Mouse (Mus musculus) neural tube, embryonic 13.5 days (tissue): ENCODE measurements around the gene Twsg1. TPM values are rescaled to one million over a fixed set of nuclear protein-coding genes. Genes with fewer than 3 reads are reported as not detected.

ENCODE experiments used
- ATAC-seq: fragments of 200-750 bp; cut with Nextera tagmentation; 2 replicates; pipeline ENCODE4 v1.8.0; 2017; ENCODE audit warnings: low read depth, mild to moderate bottlenecking, moderate TSS enrichment, moderate library complexity
- H3K27ac ChIP-seq: fragments of 300-500 bp; sonication (generic); replicated peaks from 2 replicates; pipeline ENCODE4 v1.5.1; 2015; ENCODE audit warnings: moderate library complexity, mild to moderate bottlenecking, inconsistent platforms
- H3K27me3 ChIP-seq: fragments of 300-500 bp; sonication (generic); 2 replicates; pipeline ENCODE4 v1.6.1; 2015; ENCODE audit warnings: mild to moderate bottlenecking, inconsistent platforms
- H3K36me3 ChIP-seq: fragments of 300-500 bp; sonication (generic); 2 replicates; pipeline ENCODE4 v1.6.1; 2015; ENCODE audit warnings: mild to moderate bottlenecking, inconsistent platforms
- H3K4me1 ChIP-seq: fragments of 300-500 bp; sonication (generic); replicated peaks from 2 replicates; pipeline ENCODE4 v1.6.1; 2015; ENCODE audit warnings: inconsistent platforms
- H3K4me2 ChIP-seq: fragments of 300-500 bp; sonication (generic); 2 replicates; pipeline ENCODE4 v1.6.1; 2015; ENCODE audit warnings: inconsistent platforms, mild to moderate bottlenecking, moderate library complexity
- H3K4me3 ChIP-seq: fragments of 300-500 bp; sonication (generic); 2 replicates; pipeline ENCODE4 v1.5.1; 2015; ENCODE audit warnings: mild to moderate bottlenecking, inconsistent platforms
- H3K9ac ChIP-seq: fragments of 300-500 bp; sonication (generic); 2 replicates; pipeline ENCODE4 v1.6.1; 2015; ENCODE audit warnings: moderate library complexity, mild to moderate bottlenecking, inconsistent platforms
- H3K9me3 ChIP-seq: fragments of 300-500 bp; sonication (generic); 2 replicates; pipeline ENCODE4 v1.6.1; 2016; ENCODE audit warnings: inconsistent platforms
- WGBS: fragments of 180-500 bp; shearing (Covaris S2); methylation state at CpG from one replicate; pipeline ENCODE4 v1.1.7; 2015; 5-methylcytosine and 5-hydroxymethylcytosine counted together
- polyA plus RNA-seq: library from polyadenylated mRNA; unstranded; fragments of >200 nt; fragmentation: Nextera tagmentation; extraction: Ambion mirVana; gene quantifications from 2 replicates; pipeline ENCODE4 v1.2.1, GENCODE M21; 2015

Gene Twsg1
- polyA plus RNA-seq, 1 experiment from 2014 or later, result 56.9 TPM

DNA sequence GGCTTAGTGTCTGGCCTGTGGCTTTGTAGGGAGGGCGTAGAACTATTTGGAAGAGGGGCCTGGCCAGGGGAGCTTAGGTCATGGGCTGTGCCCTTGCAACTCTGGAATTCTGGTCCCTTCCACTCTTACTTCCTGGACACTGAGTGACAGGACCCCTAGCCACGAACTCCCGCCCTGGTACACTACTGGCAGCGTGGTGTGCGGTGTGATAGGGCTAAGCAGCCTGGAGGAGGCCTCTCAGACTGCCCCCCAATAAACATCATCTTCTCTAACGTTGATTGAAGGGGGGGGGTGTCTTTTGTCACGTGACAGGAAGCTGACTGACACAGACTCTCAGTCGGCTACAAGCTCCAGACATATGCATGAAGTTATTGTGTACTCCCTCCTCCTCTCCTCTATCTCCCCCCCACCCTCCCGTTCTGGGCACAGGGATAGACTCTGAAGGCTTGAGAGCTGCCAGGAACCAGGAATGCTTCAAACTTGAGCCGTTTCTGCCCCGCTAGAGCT is 44.1 kb downstream of the Twsg1 start:
- WGBS, result 69% methylated on average over 11 of the region's 11 CpGs
- no peak for ATAC-seq

DNA sequence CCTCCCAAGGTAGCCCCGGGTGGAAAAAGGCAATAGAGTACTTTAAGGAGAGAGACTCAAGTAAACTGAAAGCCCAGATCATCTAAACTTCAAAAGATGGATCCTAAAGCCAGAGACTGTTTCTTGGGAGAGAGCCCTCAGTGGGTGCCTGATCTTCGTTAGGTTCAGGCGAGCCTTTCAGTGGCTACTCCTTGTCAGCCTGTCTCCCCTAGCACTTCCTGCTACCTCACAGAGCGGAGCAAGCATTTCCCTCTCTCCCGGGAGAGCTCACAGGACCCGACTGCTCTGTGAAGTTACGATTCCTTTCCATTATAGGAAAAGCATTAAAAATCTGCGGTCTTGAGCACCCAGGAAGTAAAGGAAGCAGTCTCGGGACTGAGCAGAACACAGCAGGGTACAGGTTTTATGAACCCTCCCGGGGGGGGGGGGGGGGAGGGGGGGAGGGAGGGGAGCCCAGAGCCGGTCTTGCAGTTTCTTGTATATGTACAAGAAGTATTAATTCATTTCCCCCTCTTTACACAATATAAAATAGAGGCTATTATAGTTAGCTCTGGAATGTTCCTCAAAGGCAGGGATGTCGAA is 44.6 kb downstream of the Twsg1 start:
- no peak overlapping the region for H3K4me3 ChIP-seq
- no peaks in the 10 kb centered on the region for H3K27me3 ChIP-seq
- H3K36me3 ChIP-seq, result 0 out of 2 replicates have a peak, but pooled peaks cover 11% of the 10 kb centered on the region
- H3K9me3 ChIP-seq, result no peaks in the 10 kb centered on the region
- 43% methylated on average over 12 of the region's 12 CpGs for WGBS
- no peak for ATAC-seq
- no peak overlapping the region; the same call in 1 of the 2 replicates for H3K4me2 ChIP-seq
- no peak overlapping the region for H3K27ac ChIP-seq
- H3K9ac ChIP-seq, result no peak overlapping the region
- H3K4me1 ChIP-seq, result no peaks in the 10 kb centered on the region

More for the DNA sequence above, 44.1 kb downstream of the Twsg1 start:
- Histone ChIP-seq H3K4me3 (no peak overlapping the region), H3K4me1 (no peaks in the 10 kb centered on the region), H3K27me3 (no peaks in the 10 kb centered on the region), H3K4me2 (no peak overlapping the region; the same call in 1 of the 2 replicates), H3K9ac (no peak overlapping the region), H3K36me3 (0 out of 2 replicates have a peak, but pooled peaks cover 11% of the 10 kb centered on the region), H3K27ac (no peak overlapping the region), H3K9me3 (no peaks in the 10 kb centered on the region)

DNA sequence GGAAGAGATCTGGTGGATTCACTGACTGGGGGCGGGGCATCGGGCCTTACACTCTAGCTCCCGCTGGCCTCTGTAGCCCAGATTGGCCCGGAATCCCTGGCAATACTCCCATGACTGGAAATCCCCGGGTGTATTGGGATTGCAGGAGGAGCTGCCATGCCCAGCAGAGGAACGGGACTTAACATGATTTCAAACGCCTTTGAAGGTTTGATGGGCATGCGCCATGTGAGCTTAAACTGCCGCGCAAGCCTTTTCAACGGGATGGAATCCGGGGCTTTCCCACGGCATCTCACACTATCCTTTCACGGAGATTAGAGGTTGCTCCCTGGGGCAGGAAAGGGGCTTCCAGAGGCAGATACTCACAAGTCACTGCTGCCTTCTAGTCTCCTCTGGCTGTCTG is 45.8 kb downstream of the Twsg1 start:
- H3K9me3 ChIP-seq, result no peaks in the 10 kb centered on the region
- no peaks in the 10 kb centered on the region for H3K4me1 ChIP-seq
- no peak overlapping the region for H3K4me3 ChIP-seq
- ATAC-seq, result no peak
- 84% methylated on average over 14 of the region's 14 CpGs for WGBS
- no peak overlapping the region for H3K9ac ChIP-seq
- no peak overlapping the region for H3K4me2 ChIP-seq
- H3K27ac ChIP-seq, result no peak overlapping the region
- no peaks in the 10 kb centered on the region for H3K27me3 ChIP-seq
- 0 out of 2 replicates have a peak, but pooled peaks cover 11% of the 10 kb centered on the region for H3K36me3 ChIP-seq

DNA sequence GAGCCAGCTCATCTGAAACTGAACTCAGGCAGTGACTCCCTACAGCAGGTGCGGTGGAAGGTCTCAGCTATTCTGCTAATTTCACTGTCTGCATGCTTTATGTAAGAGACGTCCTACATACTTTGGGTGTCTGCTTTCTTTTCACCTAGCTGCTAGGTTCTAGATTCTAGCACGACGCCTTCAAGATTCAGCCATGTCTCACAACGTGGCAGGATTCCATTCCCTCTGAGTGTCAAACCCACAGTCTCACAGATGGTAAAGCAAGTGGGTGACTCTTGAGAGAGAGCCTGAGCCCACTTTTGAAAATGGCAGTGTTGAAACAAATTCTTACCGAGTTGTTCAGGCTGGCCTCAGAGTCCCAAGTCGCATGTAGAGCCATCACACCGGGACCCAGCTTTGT is 47.2 kb downstream of the Twsg1 start:
- no peak overlapping the region for H3K4me2 ChIP-seq
- H3K9ac ChIP-seq, result no peak overlapping the region
- WGBS, result 95% methylated on average over 8 of the region's 8 CpGs
- H3K4me3 ChIP-seq, result no peak overlapping the region
- H3K9me3 ChIP-seq, result no peaks in the 10 kb centered on the region
- no peak overlapping the region for H3K27ac ChIP-seq
- 0 out of 2 replicates have a peak, but pooled peaks cover 11% of the 10 kb centered on the region for H3K36me3 ChIP-seq
- no peaks in the 10 kb centered on the region for H3K27me3 ChIP-seq
- H3K4me1 ChIP-seq, result no peaks in the 10 kb centered on the region
- ATAC-seq, result no peak

DNA sequence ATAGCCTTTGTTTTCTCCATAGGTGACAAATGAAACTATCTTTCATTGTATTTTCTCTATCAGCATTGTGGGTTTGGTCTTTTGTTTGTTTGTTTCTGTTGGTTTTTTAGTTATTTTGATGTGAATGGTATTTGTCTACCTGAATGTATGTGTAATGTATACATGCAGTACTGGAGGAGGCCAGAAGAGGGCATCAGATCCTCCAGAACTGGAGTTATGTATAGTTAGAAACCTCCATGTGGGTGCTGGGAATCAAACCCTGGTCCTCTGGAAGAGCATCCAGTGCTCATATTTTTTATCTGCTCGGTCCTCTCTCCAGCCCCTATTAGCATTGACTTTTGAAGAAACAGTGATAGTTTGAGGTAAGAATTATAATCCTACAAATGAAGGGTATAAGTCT is 48.0 kb downstream of the Twsg1 start:
- Histone ChIP-seq H3K36me3 (0 out of 2 replicates have a peak, but pooled peaks cover 11% of the 10 kb centered on the region), H3K9ac (no peak overlapping the region), H3K4me2 (no peak overlapping the region), H3K9me3 (no peaks in the 10 kb centered on the region), H3K4me1 (no peaks in the 10 kb centered on the region), H3K27ac (no peak overlapping the region), H3K4me3 (no peak overlapping the region), H3K27me3 (no peaks in the 10 kb centered on the region)
- ATAC-seq, result no peak
- WGBS, result 95% methylated on average over 1 of the region's 1 CpGs

DNA sequence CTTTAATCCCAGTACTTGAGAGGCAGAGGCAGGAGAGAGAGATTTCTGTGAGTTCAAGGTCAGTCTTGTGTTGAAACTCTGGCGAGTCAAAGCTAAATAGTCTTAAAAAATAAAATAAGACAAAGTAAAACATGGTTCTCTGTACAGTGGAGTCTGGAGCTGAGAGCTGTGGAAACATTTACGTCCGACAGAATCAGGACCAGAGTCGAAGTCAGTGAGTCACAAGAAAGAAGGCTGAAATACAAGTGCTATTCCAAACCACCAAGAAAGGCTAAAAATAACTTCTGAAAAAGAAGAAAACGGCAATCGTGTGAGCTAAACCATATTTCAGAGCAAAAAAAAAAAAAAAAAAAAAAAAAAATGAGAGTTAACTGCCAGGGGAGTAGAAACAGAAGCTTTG is 48.7 kb downstream of the Twsg1 start:
- ATAC-seq, result no peak
- WGBS, result 93% methylated on average over 6 of the region's 6 CpGs
- Histone ChIP-seq H3K4me1 (no peaks in the 10 kb centered on the region), H3K4me3 (no peak overlapping the region), H3K36me3 (0 out of 2 replicates have a peak, but pooled peaks cover 11% of the 10 kb centered on the region), H3K4me2 (no peak overlapping the region), H3K27me3 (no peaks in the 10 kb centered on the region), H3K27ac (no peak overlapping the region), H3K9ac (no peak overlapping the region), H3K9me3 (no peaks in the 10 kb centered on the region)

DNA sequence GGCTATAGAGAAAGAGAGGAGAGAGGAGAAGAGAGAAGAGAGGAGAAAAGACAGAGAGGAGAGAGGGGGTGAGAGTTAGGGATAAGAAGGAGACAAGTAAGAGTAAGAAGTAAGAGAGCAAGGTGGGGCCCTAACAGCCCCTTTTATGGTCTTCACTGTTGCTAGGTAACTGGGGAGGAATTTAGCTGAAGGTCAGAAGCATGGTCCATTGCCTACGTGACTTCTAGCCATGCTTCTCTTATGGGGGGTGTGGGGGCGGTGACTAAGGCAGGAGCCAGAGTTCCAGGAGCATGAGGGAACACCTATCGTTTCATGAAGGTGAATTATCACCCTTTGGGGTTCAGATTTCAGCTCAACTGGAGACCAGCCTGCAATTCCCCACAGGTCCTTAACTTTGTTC is 55.0 kb downstream of the Twsg1 start:
- H3K36me3 ChIP-seq, result no peaks in the 10 kb centered on the region
- no peak overlapping the region for H3K27ac ChIP-seq
- no peak overlapping the region for H3K4me2 ChIP-seq
- no peaks in the 10 kb centered on the region for H3K9me3 ChIP-seq
- H3K27me3 ChIP-seq, result no peaks in the 10 kb centered on the region
- no peak overlapping the region for H3K9ac ChIP-seq
- ATAC-seq, result no peak
- WGBS, result 68% methylated on average over 3 of the region's 3 CpGs
- no peaks in the 10 kb centered on the region for H3K4me1 ChIP-seq
- no peak overlapping the region for H3K4me3 ChIP-seq

DNA sequence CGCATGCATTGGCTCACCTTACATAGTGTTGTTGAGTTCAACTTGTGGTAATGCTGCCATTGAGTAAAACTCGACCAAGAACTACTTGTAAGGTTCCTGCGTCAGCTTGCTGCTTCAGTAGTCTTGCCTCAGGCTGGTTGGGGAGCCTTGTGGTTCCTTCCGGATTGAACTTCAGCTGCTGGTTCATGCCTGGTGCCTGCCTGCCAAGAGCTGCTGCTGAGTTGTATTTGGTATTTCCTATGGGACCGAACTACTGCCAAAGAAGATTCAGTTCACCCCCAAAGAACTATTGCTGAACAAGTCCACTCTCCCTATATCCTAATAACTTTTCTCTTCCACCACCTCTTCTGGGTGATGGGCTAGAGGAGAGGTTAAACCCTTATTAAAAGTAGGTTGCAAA is 61.5 kb downstream of the Twsg1 start:
- no peak for ATAC-seq
- Histone ChIP-seq H3K9ac (no peak overlapping the region), H3K4me2 (no peak overlapping the region), H3K9me3 (no peaks in the 10 kb centered on the region), H3K27me3 (no peaks in the 10 kb centered on the region), H3K4me1 (peaks cover 10% of the 10 kb centered on the region), H3K36me3 (no peaks in the 10 kb centered on the region), H3K4me3 (no peak overlapping the region), H3K27ac (no peak overlapping the region)
- WGBS, result 86% methylated on average over 5 of the region's 5 CpGs

DNA sequence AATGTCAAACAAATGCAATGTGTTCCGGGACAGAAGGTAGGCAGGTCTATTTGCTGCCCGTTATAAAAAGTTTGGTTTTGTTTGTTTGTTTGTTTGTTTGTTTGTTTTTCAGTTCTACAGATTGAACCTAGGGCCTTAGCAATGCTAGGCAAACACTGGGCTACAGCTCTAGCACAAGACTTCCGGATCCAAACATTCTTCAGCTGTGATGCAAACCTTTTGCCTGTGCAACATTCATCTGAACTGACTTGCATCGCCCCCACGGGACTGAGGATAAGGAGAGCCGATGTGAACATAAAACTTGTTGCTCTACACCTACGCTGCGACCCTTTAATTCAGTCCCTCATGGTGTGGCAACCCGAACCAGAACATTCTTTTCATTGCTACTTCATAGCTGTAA is 64.5 kb downstream of the Twsg1 start:
- Histone ChIP-seq H3K4me1 (peaks cover 36% of the 10 kb centered on the region), H3K27me3 (no peaks in the 10 kb centered on the region), H3K9me3 (no peaks in the 10 kb centered on the region), H3K36me3 (no peaks in the 10 kb centered on the region), H3K4me2 (peak overlapping the region; percentile 74), H3K4me3 (peak overlapping the region; percentile 98), H3K27ac (peak overlapping the region; percentile 98), H3K9ac (peak overlapping the region; percentile 83)
- WGBS, result 72% methylated on average over 9 of the region's 9 CpGs
- no peak for ATAC-seq

DNA sequence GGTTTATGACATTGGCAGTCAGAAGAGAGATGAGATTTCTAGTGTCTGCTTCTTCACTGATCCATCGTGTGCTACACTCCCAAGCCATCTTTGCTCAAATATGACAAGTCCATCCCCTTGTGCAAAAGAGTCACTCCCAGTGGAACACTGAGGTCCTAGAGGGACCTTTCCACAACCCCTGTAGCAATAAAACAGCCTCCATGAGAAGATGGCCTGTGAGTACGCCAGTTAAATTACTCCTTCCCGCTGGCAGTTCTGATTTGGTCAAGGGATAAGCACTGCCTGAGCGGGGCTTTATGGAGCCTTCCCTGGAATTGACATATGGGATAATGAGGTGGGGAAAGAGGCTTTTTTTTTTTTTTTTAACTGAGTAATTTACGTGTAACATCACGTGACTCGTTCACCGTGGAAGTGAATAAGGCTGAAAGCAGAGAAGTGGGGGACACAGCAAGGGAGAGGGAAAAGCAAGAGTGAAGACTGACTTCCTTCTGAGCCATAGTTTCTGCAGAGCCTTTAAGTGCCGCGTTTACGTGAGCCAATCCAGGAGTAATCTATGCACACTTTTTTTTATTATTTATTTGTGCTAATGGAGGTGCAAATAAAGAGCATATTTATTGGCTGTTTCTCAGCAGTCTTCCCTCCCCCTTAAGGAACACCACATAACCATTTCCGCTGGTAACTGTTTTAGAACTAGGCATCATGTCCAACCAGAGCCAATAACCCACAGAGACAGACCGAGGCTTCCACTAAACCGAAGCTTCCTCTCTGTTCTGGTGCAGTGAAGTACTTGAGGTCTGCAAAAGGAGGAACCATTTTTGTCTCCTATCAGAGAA is 65.1 kb downstream of the Twsg1 start, which contains the start of gene Ralbp1:
Gene Ralbp1, minus strand, starts transcription at position 102 of the 833 bp plus-strand sequence.
- WGBS, result 5% methylated on average over 14 of the region's 14 CpGs
- 0 out of 2 replicates have a peak, but pooled peaks have one; percentile 0 for ATAC-seq

DNA sequence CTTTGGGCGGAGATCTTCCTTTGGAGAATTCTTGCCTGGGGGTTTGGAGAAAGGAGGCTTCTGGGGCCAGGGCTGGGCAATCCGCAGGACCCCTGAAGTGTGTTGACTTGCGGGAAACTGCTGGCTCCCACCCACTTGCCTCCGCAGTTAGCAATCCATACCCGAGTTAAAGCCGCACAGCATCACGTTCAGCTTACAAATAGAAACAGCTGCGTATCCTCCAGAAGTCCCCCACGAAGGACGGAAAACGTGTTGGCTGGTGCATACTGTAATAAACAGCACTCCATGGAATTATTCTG is 65.7 kb downstream of the Twsg1 start:
- H3K9me3 ChIP-seq, result no peaks in the 10 kb centered on the region
- H3K9ac ChIP-seq, result peak overlapping the region; percentile 83
- WGBS, result under 1% methylated on average over 11 of the region's 11 CpGs
- H3K4me3 ChIP-seq, result peak overlapping the region; percentile 98
- H3K4me1 ChIP-seq, result peaks cover 36% of the 10 kb centered on the region
- peak overlapping the region; percentile 74 for H3K4me2 ChIP-seq
- H3K36me3 ChIP-seq, result no peaks in the 10 kb centered on the region
- H3K27ac ChIP-seq, result peak overlapping the region; percentile 98
- no peaks in the 10 kb centered on the region for H3K27me3 ChIP-seq
- ATAC-seq, result no peak

More for the DNA sequence above, 65.1 kb downstream of the Twsg1 start, which contains the start of gene Ralbp1:
- no peaks in the 10 kb centered on the region for H3K9me3 ChIP-seq
- peak within 1 kb of the TSS; percentile 98 for H3K27ac ChIP-seq
- peak within 1 kb of the TSS; percentile 94 for H3K9ac ChIP-seq
- H3K27me3 ChIP-seq, result no peaks in the 10 kb centered on the region
- peak within 1 kb of the TSS; percentile 98 for H3K4me3 ChIP-seq
- peak within 1 kb of the TSS; percentile 98 for H3K4me2 ChIP-seq
- H3K36me3 ChIP-seq, result no peaks in the 10 kb centered on the region
- peaks cover 36% of the 10 kb centered on the region for H3K4me1 ChIP-seq

DNA sequence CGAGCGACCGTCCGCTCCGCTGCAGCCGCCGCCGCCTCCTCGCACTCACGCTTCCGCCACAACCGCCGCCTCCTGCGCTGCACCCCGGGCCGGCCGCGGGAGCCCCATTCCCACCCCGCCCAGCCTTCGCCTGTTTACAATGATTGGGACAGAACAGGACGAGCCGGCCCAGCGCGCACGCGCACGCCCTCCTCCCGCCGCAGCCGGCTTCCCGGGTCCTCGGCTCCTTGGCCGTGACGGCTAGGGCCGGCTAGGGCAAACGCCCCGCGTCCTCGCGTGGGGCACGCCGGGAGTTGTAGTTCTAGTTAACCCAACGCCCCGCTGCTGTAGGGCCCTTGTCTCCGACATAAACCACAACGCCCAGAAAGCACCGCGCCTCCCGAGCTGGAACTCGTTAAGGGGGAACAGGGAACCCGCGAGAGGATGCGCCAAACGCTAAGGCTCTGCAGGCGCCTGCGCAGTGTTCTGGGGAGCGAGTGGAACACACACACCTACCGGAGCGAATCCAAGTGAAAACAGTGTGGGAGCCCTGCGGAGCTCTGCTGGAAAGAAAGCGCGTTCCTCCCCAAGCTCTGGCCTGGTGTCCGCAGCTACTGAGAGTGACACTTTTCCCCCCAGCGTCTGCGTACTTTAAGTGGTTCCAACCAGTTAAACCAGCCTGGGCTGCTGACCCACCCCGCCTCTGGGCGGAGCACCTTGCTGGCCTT is 66.2 kb downstream of the Twsg1 start:
- no peaks in the 10 kb centered on the region for H3K9me3 ChIP-seq
- H3K4me2 ChIP-seq, result peak overlapping the region; percentile 98
- H3K27ac ChIP-seq, result peak overlapping the region; percentile 98
- peak; percentile 99 for ATAC-seq
- peaks cover 36% of the 10 kb centered on the region for H3K4me1 ChIP-seq
- H3K9ac ChIP-seq, result peak overlapping the region; percentile 94
- no peaks in the 10 kb centered on the region for H3K36me3 ChIP-seq
- peak overlapping the region; percentile 98 for H3K4me3 ChIP-seq
- H3K27me3 ChIP-seq, result no peaks in the 10 kb centered on the region
- WGBS, result under 1% methylated on average over 66 of the region's 67 CpGs
